Mouse (Mus musculus) kidney, adult 2 months (tissue): ENCODE data around the gene Kctd13.

Experiments
- CTCF ChIP-seq: fragments of 200-500 bp; conservative IDR thresholded peaks from 2 replicates; pipeline ENCODE4 v1.5.1; 2011; ENCODE audit warnings: low read depth, mild to moderate bottlenecking, control low read depth, low read length, moderate library complexity, mixed read lengths; ENCODE audit not compliant: insufficient read depth, insufficient read length
- POLR2A ChIP-seq: fragments of 200-500 bp; IDR thresholded peaks from one replicate; pipeline ENCODE4 v1.6.1; 2011; ENCODE audit warnings: low read depth, low read length, control low read depth

- TF ChIP-seq POLR2A (no peak), CTCF (no peak)
These were observed 31.1 kb downstream of the Kctd13 start for GRCm38 (mm10) chr7:126959780-126960179.
